Mouse (Mus musculus) ovary, postnatal 36 days (tissue): ENCODE measurements around the gene 2210408I21Rik.

Source experiments
- DNase-seq: peaks from one replicate; pipeline ENCODE4 v3.0.0; 2022; ENCODE audit warnings: low spot score, mixed read lengths

Gene 2210408I21Rik

GRCm38 (mm10) chr13:77278659-77279413 is 143.5 kb downstream of the 2210408I21Rik start:
- no peak for DNase-seq

DNA sequence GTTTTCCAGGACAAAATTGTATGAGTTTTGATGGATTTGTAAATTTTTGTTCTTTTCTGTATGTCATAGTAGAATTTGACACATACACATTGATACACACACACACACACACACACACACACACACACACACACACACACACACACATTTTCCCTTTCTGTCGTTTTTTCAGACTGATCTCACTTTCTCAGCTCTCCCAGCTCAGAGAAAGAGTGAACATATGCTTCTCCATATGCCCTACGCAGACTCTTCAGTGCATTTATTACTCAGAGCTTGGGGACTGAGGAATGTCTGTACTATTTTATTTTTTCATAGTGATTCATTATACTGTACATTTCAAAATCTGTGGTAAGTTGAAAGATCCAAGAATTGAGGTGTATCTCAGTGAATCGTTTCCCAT is 160.2 kb downstream of the 2210408I21Rik start:
- no peak for DNase-seq

DNA sequence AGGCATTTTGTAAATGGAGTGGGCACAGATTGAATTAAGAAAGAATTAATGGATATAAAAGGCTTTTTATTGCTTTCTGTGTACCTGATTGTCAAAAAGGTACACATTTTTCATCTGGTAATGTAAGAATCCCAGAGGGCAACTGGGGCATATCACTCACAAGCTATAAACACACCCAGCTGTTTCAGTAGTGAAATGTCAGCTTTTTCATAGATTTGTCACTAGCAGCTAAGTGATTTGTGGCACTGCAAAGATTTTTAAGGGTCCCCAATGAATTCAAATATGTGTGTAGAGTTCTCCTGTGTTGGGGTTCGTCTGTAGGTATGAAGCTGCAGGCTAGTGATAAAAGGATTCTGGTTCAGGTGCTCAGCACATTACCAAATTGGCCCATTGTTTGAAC is 188.8 kb downstream of the 2210408I21Rik start:
- DNase-seq: no peak

DNA sequence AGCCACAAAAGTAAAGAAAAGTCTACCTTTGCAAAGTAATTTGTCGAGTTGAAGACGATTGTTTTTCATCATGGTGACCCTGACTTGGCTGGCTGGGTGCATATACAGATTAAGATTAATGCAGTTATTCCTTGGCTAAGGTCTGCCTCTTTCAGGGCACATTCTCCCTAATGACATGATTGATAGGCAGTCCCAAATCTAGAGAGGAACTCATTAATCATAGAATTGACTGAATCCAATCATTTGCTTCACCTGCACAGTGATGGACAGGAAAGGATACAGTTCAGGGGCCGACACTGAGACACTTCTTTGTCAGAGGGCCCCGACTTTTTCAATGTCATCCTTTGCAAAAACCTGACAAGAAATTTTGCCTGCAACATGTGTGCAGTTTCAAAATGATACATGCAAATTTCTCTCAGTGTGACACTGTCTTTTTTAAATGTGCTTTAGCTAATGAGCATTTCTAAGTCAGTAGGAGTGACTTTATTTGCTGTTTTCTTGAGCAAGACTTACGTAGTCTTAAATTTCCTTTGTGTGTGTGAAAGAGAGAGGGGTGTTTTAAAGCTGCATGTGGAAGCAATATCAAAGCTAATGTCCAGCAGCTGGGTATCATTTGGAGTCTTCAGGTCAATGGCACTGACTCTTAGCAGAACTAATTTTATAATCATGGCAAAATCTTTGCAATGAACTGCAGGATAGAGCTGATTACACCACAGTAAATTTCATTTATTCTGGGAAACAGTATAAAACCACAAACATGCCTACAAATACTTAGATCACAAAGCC is 191.0 kb downstream of the 2210408I21Rik start:
- DNase-seq: no peak

GRCm38 (mm10) chr13:77342097-77342496 is 206.8 kb downstream of the 2210408I21Rik start:
- no peak for DNase-seq

DNA sequence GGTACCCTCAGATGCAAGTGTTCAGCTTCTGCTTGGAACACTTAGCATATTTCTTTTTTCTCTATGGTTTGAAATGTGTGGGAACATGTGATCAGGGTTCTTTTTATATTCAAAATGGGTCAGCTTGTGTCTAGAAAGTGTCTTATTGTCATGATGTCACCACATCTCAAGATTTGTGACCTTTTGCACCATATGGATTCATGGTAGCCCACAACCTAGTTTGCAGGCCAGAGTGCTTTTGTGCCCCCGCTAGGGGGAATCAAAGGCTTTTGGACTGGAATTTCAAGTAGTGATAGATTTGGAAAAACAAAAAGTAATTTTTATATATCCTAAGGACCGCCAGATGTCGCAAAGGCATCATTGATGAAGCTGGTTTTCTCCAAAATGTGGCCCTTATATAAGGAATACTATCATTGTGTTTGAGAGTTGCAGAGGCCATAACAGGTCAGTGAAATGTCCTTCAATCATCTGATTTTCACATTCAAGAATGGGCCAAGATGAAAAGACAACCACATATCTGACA is 250.2 kb downstream of the 2210408I21Rik start:
- no peak for DNase-seq

DNA sequence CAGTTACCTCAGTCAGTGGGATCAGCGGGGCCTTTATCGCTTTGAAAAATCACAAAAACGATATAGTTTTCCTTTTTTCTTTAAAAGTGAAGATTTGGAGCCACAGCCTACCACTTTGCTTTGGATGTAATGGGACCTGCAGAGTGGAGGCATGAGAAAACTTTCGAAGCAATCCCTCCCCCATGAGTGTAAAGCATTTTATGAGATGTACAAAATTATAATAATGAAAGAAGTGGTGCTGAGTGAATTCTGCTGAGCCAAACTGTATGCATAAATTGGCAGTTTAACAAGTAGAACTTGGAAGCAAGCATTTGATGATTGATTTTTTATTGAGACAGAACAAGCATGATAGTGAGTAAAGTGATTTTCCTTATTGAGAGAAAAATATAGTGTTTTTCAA is 250.7 kb downstream of the 2210408I21Rik start:
- DNase-seq: no peak

DNA sequence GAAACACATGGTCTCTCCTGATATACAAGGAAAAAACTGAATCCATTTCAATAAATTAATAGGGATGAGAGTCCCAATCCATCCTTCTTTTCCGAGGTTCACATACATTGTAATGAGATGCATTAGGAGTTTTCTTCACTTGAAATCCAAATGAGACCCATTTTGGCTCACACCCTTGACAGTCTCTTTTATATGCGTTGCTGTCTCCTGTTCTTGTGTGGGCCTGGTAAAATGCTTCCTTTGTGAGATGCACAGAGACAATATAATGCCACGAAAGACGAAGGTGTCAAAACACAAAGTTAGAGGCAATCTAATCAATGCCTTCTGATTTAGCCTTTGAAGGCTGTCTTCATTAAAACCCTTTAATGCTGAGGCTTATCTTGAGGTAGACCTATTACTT is 252.8 kb downstream of the 2210408I21Rik start:
- DNase-seq: no peak

- DNase-seq: no peak
Observed at GRCm38 (mm10) chr13:77389209-77389608, 253.9 kb downstream of the 2210408I21Rik start.

DNA sequence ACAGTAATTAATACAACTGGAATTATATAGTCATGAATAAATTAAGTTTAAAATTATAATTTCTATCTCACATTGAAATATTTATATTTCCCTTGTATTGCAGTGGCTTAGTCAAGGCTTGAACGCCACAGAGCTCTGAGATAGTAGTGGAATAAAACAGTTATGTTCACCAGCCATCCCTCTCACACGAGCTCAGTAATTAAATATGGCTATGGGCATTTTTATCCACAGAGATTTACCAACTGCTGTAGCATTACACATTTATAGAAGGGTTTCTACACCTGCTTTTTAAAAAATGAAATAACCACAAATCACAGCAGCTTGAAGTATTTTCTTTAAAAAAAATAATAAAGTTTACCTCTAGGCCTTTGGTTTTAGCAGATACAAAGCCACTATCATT is 261.0 kb downstream of the 2210408I21Rik start:
- DNase-seq: no peak

GRCm38 (mm10) chr13:77396981-77397380 is 261.6 kb downstream of the 2210408I21Rik start:
- no peak for DNase-seq

DNA sequence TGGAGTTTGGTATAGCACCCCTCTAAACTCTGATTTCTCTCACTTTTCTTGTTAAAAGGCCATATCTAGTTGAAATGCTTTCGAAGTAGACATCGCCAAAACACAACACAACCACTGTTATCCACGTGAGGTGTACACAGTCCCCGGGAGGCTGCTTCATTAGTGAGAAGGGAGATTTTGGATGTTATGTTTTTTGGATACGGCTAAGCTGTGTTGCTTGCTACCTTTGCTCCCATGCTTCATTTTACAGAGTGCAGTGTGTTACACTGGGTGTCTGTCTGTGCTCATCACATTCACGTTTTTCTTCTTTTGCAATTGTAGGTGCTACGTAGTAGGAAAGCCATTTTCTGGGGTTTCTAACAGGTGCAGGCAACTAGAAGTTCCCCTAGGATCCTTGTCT is 262.3 kb downstream of the 2210408I21Rik start:
- DNase-seq: no peak

DNA sequence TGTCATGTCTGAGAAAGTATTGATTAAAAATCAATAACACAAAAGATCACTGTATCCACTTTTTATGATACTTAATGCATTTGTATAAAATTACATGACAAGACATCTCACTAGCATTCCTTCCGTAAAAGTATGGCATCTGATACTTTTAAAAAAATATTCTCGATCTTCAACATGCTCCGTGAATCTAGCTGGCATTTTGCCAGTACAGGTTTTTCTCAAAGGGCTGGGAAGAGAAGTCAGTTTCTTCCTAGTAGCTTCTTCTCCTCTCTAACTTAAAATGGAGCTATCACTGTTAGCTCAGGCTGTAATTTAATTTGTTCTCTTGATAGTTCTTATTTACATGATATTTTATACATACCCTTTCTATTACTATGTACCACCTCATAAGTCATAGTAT is 263.1 kb downstream of the 2210408I21Rik start:
- DNase-seq: no peak

GRCm38 (mm10) chr13:77400762-77401161 is 265.4 kb downstream of the 2210408I21Rik start:
- no peak for DNase-seq

DNA sequence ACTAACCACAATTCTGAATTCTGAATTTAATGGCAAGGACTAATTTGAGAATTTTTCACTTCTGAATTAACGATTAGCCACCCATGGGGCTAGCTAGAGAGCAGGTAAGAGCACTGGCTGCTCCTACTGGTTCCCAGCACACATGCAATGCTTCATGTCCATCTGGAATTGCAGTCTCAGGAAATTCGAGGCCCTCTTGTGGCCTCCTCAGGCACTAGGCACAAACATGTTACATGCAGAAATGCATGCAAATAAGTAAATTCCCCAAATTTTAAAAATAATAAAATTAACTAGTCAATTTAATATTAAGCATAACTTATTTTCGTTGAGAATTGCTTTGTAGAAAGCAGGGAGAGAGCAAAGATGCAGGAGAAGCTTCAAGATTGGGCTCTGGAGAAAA is 273.2 kb downstream of the 2210408I21Rik start:
- DNase-seq: no peak

GRCm38 (mm10) chr13:77409804-77410203 is 274.5 kb downstream of the 2210408I21Rik start:
- DNase-seq: no peak

DNA sequence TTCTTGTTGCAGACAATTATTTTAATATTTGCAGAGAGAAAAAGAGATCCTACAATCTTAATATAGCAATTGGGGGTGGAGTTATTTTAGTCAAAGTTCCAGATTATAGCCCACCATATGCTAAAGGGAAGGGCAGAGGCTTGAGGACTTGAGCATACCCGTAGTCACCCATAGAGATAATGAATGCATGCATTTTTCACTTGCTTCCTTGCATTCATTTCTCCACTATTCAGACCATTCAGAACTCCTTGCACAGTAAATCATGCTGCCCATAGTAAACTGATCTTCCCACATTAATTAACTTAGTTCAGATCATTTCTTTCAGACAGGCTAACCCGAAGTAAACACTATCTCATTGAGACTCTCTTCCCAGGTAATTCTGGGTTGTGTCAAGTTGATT is 277.5 kb downstream of the 2210408I21Rik start:
- DNase-seq: no peak

- DNase-seq: no peak
Observed at GRCm38 (mm10) chr13:77450007-77450567, 314.7 kb downstream of the 2210408I21Rik start.

GRCm38 (mm10) chr13:77470093-77470621 is 334.8 kb downstream of the 2210408I21Rik start:
- DNase-seq: no peak

DNA sequence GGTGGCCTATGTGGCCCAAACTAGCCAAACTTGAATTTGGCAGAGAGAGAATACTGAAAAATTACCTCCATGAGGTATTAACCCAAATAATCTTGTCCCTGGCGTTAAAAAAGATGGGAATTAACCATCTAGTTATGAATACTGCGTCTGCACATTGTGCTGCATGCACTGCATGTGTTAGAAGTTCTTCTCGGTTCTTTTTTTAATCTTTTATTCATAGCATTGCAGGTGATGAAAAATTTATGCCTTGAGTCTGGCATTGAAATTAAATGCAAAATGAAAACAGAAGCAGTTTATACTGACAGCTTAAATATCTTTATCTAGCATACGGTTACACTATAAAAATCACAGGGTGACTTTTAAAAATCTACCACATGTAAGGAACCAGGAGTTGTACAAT is 341.1 kb downstream of the 2210408I21Rik start:
- DNase-seq: no peak

GRCm38 (mm10) chr13:77478425-77479119 is 343.2 kb downstream of the 2210408I21Rik start:
- DNase-seq: no peak
